Mouse (Mus musculus): ENCODE results near the gene Sema4g.

The Sema4g gene

DNA sequence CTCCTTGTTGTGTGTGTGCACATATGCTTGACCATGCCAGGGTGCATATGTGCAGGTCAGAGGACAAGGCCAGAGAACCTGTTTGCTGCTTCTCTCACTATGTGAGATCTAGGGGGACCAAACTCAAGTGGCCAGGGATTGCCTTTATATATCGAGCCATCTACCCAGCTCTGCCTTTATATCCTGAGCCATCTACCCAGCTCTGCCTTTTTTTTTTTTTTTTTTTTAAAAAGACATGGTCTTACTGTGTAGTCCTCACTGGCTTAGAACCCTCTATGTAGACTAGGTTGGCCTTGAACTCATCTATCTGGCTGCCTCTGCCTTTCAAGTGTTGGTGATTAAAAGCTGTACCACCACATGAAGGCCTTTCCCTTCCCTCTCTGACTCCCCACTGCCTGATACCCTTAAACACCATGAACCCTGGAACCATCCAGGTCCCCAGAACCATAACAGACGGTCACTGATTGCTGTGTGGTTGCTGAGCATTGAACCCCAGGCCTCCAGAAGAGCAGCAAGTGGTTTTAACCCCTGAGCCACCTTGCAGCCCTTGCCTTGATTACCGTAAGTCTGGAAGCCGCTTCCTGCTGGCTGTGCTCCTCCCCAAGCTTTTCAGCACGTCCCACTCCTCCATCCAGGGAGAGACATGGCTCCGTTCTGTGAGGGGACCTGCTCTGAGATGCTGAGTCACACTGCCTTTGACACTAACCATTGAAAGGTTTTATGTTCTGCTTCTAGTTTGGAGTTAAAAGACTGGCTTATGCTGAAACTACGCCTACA lies 15.0 kb downstream of the Sema4g start:
- DNase-seq (ENCODE audit: low spot score) = no peak

DNA sequence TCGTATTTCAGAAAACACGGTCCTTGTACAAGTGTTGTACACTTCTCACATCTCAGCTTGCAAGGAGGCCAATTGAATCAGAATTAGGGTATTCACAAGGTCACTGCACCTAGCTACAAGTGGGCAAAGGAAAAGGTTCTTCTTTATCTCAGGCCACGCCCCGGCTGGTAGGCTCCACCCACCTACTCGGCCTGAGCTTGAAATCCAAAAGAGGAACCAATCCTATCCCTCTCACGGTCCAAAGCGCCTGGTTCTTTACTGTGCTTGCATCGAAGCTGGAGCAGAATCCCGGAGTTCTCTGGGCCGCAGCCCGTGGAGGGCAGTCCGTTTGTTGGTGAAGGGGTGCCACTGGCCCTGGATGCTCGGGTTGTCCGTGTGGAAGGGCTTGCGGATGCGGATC lies 16.5 kb downstream of the Sema4g start, which contains the start of gene Twnk:
Gene Twnk, plus strand, starts transcription at position 220 of the 400 bp plus-strand sequence.
- DNase-seq (ENCODE audit: low spot score) = no peak

DNA sequence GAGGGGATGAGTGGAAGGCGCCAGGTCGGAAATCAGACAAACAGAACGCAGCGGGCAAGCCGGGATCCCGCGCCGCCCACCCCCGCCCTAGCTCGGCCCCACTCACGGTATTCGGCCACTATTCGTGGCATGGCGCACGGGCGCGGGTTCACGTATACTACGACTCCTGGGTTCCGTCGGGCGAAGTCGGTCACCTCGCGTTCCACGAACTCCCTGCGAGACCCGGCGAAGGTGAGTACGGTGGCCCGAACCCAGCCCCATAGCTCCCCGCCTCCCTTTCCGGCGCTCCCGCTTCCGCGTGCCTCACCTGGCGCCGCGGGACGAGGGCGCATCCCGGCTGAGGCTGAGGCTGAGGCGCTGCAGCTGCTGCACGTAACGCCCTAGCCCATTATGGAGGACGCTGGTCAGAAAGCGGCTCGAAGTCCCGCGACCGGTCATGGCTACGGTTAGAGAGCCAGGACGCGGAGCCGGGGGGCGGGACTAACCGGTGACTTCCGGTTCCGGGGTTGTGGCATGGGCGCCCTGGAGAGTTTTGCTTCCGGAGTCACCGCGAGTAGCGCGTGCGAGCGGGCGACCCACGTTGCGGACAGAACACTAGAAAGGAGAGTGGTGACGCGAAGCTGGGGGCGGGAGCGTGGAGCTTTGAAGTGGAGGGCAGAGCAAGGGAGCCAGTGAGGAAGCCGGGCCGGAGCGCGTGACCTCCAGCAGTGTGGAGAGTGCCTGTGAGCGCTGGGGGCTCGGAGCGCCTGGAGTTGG lies 17.2 kb downstream of the Sema4g start, which contains the start of gene Mrpl43:
Gene Mrpl43, minus strand, starts transcription at position 486 of the 756 bp plus-strand sequence.
- DNase-seq (ENCODE audit: low spot score) = peak; percentile 92

DNA sequence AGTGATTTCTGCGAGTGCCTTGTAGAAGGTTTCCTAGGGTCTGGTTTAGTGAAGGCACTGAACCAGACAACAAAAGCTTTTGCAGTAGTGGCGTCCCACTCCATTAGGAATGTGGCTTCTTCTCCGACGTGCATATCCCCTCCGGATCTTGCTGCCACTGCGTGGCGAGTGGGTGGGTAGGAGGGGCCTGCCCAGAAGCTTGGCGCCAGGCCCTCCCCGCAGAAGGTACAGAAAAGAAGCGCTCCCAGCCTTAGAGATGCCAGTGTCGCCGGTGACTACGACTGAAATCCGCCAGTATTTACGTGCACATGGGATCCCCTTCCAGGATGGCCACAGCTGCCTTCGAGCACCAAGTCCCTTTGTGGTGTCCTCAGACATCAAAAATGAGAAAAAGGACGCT lies 18.1 kb downstream of the Sema4g start:
- no peak for DNase-seq (ENCODE audit: low spot score)

DNA sequence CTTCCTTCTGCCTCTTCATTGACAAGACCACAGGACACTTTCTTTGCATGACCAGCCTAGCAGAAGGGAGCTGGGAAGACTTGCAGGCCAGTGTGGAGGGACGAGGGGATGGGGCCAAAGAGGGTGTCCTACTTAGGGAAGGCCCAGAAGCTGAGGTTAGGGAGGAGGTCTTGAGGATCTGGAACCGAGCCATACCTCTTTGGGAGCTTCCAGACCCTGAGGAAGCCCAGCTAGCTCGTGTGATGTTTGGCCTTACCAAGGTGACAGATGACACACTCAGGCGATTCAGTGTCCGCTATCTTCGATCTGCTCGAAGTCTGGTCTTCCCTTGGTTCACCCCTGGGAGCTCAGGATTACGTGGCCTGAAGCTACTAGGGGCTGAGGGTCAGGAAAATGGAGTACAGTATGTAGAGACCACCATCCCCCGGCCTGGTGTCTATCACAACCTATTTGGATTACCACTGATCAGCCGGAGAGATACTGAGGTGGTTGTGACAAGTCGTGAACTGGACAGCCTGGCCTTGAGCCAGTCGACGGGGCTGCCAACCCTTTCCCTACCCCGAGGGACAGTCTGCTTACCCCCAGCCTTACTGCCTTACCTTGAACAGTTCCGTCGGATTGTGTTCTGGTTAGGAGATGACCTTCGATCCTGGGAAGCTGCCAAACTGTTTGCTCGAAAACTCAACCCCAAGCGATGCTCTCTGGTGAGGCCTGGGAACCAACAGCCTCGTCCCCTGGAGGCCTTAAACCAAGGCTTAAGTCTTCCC lies 18.7 kb downstream of the Sema4g start:
- no peak for DNase-seq (ENCODE audit: low spot score)

DNA sequence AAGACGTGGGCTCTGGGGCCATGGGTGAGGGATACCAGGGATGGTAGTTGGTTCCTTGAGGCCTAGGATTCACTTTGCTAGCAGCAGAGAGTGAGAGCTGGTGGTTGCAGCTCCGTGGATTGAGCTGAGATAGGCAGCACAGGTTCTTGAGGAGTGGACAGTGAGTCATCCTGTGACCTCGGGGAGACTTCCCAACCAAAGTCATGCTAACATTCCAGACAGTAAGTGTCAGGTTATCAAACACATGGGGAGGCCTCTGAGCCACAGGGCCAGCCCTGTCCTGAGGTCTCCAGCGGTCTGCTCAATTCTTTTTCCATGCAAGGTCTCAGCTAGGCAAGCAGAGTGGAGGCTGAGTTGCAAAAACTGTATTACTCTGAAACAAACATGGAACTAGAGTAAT lies 21.7 kb downstream of the Sema4g start:
- no peak for DNase-seq (ENCODE audit: low spot score)

DNA sequence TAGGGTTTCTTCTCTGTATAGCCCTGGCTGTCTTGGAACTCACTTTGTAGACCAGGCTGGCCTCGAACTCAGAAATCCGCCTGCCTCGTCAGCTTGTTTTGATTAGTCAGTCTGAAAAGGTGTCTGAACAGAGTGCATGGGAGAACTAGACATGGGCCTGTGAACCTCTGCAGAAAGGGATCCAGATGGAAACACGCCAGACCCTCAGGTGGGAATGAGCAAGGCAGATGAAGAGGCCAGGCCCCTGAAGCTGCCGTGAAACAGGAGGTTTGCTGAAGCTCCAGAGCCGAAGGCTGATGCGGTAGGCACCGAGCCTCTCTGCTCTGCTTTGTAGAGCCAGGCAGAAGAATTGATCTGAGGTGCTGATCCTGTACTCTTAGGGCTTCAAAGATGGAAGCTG lies 23.3 kb downstream of the Sema4g start:
- no peak for DNase-seq (ENCODE audit: low spot score)

DNA sequence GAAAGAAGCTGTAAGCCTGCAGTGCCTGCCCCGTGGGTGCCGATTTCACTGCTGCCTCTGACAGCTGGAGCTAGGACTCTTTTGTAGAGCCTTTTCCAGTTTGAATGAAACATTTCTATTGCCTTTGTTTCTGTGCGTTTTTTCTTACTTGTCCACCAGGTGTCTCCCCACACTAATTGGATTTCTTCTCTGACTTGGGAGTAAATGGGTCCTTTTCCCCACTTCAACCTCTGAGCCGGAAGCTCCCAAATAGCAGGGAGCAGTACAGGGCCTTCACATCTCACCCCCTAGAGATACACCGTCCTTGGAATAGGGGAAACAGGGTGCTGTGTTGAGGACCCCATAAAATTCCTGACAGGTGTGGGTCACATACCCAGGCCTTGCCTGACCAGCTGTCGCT lies 23.7 kb downstream of the Sema4g start:
- DNase-seq (ENCODE audit: low spot score) = no peak

DNA sequence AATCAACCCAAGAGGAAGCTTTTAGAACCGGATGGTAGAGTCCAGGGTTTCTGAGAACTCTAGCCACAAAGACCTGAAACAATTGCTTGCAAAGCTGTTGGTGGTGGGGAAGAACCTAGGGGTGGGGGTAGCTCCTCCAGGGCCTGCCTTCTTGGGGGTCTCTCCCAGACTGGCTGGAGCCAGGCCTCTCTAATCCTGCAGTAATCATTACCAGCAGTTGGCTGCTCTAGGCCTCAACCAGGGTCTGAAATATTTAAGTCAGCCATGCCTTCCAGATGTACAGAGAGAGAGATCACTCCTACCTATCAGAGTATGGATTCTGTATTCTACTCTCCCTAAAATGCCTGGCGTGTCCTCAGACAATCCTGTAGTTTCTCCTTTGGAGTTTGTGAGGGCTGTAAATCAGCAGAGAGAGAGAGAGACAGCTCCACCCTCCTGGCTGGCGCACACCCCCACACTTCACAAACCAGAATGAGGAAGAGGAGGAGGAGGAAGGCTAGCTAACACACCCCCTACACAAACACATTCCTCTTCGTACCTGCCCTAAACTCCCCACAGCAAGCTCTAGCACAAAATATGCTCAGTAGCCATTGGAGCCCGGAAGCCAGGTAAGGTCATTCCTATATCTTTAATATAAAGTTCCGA lies 24.8 kb downstream of the Sema4g start:
- no peak for DNase-seq (ENCODE audit: low spot score)

DNA sequence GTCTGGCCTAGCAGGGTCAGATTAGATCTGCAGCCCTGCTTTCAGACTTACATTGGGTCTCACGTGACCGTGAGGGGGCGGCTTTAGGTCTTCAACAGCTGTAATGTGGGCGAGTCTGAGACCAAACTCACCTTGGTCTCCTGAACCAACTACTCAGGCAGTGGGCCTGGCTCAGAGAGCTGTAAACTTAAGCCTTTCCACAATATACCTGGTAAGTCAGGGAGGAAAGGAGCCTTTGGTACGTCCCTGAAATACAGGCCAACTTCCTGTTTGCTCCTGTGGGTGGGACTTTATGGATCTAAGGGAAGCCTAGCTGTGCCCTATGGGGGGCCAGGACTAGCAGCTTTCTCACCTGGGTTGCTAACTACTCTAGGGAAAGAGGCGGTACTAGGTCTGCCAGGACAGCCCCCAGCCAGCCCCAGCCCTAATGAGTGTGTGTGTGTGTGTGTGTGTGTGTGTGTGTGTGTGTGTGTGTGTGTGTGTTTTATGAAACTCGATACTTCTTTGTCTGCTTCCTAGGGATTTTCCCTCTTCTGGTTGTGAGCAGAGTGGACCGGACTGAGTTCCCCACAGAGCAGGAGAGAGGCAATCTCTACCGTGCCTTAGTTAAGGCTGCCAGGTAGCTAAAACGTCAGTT lies 25.6 kb downstream of the Sema4g start, which contains the start of gene Lzts2:
Gene Lzts2, plus strand, starts transcription at position 80 of the 637 bp plus-strand sequence.
- DNase-seq (ENCODE audit: low spot score) = no peak

DNA sequence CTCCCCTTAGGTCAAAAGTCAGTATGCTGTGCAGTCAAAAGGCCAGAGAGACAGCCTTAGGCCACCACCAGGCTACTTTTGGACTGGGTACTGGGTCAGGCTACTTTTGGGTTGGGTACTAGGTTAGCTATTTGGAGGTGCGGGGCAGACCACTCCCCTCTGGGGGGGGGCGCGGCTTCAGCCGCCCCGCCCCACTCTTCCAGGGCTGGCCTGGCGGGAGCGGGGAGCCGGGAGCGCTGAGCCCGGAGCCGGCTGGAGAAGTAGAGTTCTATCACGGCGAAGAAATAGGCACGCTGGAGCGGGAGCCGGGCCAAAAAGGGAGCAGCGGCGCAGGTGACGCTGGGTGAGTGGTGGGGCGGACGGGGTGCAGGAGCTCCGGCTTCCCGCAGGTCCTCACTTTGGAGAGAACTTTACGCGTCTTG lies 26.1 kb downstream of the Sema4g start:
- no peak for DNase-seq (ENCODE audit: low spot score)

DNA sequence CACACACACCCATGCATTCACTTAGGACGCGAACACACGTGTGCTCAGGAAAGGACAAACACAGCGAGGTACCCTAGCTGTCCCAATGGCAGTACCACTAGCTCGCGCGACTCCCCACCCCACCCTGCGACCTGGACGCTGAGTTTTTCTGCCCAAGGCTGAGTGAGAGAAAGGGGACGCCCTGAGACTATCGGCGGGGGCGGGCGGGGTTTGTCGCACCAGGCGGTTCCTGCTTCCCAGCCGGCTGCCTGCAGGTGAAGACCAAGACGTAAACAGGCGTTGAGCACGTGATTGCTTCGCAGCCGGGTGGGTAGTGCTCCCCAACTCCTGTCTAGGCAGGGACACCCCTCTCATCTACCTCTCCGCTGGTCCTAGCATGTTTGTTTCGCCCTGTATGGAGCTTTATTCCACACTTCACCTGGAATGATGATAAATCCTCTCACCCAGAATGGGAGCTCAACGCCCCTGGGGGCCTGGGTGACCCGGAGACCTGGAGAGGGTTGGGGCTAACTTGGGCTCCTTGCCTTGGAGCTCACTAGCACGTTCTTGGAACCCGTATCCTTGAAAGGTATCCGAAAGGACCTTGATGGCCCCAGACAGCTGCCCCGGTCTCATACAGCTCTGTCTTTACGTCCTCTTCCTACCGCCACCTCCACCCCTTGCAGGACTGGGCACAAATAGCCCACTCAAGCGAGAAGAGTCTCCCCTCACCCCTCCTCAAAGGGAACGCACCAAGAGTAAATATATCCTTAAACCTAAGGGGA lies 26.8 kb downstream of the Sema4g start:
- DNase-seq (ENCODE audit: low spot score) = no peak

DNA sequence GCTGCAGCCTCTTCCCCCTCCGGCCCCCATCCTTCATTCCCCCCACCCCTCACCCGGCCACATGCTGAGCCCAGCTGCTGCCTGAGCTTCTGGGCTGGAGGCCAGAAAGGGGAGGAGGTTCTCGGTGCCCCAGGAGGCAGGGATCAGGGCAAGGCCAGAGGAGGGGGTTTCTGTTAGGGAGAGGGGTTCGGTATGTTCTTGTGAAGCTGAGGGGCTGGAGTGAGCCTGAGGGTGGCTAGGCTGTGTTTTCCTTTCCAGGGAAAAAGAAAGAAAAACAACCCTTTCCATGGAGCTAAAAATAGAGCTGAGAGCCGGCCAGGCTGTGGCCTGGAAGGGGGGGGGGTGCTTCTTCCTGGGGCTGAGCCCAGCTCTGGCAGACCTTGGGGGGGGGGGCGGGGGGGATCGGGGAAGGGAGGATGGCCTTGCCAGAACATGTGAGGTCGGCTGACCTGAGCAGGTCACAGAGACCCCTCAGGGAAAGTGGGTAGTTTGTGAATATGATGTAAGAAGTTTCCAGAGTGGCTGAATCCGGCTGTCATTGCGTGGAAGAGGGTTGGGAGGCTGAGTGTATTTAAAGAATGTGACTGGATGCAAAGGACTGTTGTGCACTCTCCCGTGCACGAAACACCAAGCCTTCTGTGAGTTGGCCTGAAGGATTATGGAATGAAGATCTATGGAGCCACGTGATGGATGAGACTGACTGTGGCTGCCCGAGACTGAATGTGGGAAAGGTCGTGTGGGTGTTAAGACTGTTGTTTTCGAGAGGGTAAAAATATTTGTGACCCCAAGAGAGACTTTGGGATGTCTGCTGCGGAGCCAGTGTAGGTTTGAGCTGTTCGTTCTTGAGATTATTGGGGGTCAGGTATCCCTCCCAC lies 27.7 kb downstream of the Sema4g start:
- no peak for DNase-seq (ENCODE audit: low spot score)

DNA sequence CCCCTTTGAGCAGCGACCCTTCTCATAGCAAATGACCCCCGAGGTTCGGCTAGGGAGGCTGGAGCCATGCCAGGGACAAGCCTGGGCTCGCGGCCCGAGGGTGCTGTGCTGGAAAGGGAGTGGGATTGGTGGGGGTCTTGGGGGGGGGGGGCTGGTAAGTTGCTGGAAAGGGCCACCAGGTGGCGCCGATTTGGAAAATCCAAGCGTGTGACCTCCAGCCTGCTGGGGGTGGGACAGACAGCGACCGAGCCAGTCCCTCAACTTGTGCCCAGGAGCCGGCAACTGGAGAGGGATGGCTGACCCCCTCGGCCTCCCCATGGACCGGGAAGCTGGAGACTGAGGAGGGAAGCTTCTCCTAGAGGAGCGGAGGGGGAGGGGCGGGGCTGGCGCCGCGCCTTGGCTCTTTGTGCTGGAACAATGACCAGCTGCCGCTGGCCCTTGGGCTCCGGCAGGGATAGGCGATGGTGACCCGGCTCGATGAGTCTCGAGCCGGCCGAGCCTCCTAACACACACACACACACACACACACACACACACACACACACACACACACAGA lies 28.4 kb downstream of the Sema4g start:
- peak; percentile 75 for DNase-seq (ENCODE audit: low spot score)

DNA sequence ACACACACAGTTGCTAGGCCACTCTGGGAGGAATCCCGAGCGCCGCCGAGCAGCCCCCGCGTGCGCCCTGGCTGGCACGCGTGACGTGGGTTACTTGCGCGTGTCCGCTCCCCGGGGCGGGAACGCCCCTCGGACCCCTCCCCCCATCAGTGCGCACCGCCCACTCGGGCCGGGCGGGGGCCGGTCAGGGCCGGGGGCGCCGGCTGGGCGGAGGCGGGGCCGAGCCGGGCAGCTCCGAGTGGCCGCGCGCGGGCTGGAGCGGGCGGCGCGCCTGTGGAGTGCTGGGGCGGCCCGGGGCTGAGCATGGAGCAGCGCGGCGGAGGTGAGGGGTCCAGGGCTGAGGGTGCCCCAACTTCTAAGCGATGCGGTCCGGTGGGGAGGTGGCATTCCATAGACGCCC lies 29.0 kb downstream of the Sema4g start:
- DNase-seq (ENCODE audit: low spot score) = peak; percentile 77

DNA sequence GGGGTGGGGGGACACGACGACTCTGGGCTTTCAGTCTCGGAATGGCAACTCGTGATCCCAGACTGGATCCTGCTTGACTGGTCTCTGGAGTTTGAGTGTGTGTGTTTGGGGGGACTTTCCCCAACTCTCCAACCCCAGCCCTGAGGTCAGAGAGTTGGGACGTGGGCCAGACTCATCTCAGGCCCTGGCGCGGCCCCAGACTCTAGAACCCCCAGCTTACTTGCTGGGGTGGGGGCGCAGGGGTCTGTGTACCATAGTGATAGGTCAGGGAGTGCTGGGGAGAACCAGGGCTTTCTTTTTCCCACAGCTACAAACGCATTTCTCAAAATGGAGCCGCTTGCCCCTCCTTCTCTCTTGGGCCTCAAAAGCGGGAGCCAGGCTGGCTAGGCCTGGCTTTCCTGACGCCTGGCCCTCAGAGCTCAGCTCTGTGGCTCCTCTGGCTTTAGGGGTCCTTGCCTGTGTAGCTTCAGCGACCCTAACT lies 29.5 kb downstream of the Sema4g start:
- DNase-seq (ENCODE audit: low spot score) = no peak

DNA sequence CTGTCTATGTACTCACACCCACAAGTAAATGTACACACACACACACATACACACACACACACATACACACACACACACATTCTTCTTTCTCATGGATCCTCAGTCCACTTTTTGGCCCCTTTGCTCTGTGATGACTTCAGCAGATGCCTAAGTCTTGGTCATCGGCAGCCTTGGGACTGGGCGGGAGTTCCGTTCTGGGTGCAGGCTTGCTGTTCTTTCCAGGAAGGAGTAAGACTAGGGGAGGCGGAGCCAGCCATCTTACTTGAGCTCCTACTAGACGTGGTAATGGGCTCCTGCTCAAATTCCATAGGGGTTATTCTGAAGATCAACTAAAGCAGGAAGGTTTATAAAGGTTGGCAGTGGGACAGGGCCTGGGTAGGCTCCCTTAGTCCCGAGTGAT lies 31.4 kb downstream of the Sema4g start:
- no peak for DNase-seq (ENCODE audit: low spot score)

DNA sequence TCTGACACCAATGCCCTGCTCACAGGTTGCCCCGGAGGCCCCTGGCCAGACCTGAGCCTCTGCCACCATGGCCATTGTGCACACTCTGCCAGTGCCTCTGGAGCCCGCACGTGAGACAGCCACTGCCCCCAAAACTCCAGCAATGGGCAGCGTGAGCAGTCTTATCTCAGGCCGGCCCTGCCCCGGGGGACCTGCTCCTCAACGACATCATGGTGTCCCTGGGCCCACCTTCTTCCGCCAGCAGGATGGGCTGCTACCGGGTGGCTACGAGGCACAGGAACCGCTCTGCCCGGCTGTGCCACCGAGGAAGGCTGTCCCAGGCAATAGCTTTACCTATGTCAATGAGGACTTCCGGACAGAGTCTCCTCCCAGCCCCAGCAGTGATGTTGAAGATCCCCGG lies 32.5 kb downstream of the Sema4g start:
- no peak for DNase-seq (ENCODE audit: low spot score)

DNA sequence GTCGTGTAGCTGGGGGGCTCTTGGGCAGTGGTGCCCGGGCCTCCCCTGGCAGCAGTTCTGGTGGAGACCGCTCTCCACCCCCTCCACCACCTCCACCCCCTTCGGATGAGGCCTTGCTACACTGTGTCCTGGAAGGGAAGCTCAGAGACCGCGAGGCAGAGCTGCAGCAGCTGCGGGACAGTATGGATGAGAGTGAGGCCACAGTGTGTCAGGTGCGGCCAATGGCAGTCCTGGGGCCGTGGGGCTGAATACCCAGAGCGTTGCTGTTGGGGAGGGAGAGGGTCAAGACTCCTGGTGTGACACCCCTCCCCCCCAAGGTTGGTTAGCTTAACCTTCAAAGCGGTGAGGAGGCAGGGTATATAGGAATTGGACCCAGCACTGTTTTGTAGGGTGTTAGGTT lies 35.1 kb downstream of the Sema4g start:
- DNase-seq (ENCODE audit: low spot score) = no peak

All from left cerebral cortex, adult 11 months (tissue).